Mouse (Mus musculus) G1E (cell line): ENCODE measurements around the gene Stn1.

ENCODE experiments used
- CTCF ChIP-seq: IDR thresholded peaks from 2 replicates; pipeline ENCODE4 v1.5.1; 2012; ENCODE audit warnings: low read depth, low read length, inconsistent platforms, mixed read lengths
- GATA1 ChIP-seq: IDR thresholded peaks from 2 replicates; pipeline ENCODE4 v1.6.1; 2012; ENCODE audit warnings: borderline replicate concordance, low read length, inconsistent platforms, mixed read lengths
- POLR2AphosphoS5 ChIP-seq: IDR thresholded peaks from 2 replicates; pipeline ENCODE4 v1.6.1; 2012; ENCODE audit warnings: low read depth, low read length, inconsistent platforms; ENCODE audit not compliant: insufficient replicate concordance

DNA sequence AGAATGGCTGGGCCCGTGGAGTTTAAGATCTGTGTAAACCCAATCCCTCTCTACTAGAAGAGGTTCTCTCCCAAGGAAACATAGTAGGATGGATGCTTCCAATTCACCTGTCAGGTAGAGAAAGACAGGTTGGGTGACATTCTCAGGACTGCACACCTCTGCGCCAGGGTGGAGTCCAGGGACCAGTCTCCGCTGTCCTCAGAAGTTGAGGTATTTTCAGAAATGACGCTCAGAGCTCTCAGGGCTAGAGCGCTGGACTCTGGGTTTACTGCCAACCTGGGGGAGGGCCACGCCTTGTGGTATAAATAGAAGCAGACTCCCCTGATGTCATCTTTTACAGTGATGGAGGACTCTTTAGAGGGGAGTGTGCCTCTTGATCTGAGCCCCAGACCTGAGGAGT, 572 bp upstream of the Stn1 start:
- TF ChIP-seq GATA1 (no peak), CTCF (no peak), POLR2AphosphoS5 (no peak)
